Mouse (Mus musculus): Measurements from ENCODE around the gene Plcxd3. TPM values are rescaled to one million over a fixed set of nuclear protein-coding genes. Genes with fewer than 3 reads are reported as not detected.

The Plcxd3 gene
- polyA plus RNA-seq, 2 experiments: 0.15 to 2.4 TPM

DNA sequence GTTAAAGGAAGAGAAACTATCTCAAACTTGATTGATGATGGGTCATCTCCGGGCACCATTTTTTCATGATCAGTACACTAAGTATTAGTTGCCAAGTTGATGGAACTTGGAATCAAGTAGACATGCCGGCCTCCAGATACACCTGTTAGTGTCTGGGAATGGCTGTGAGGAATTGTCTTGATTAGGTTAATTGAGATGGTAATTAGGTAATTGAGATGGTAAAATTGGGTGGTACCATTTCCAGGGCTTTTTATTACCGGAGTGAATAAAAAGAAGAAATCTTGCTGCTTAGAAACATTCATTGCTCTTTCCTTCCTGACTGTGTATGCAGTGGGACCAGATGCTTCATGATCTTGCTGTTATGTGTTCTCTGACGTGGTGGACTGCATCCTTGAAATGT, 17.6 kb upstream of the Plcxd3 start:
- no peaks in the 10 kb centered on the region for H3K9me3 ChIP-seq (ENCODE audit: control insufficient read depth, low read length)
- no peak for ATAC-seq (ENCODE audit: low FRiP score, low read depth)

DNA sequence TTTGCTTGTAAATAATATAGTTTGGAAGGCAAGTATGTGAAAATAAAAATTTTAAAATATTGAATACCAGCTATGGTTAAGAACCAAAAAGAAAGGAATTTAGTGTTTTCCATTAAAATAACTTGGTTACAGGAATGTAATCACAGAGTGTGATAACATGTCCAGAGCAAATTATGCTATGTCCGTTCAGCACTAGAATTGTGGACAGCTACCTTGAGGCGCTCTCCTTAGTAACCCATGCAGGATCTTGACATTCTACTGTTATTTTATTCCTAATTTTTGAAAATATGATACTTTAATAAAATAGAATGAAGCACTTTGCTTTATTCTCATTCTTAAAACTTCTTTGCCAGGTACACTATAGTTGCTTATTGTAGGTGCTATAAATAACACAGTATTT, 7.5 kb upstream of the Plcxd3 start:
- Histone ChIP-seq H3K27me3 (ENCODE audit: control insufficient read depth, insufficient read depth, low read length) (no peaks in the 10 kb centered on the region), H3K36me3 (ENCODE audit: control insufficient read depth, insufficient read depth, low read length) (no peaks in the 10 kb centered on the region), H3K4me2 (replicated peaks; ENCODE audit: low read depth, low read length, severe bottlenecking) (no peak overlapping the region), H3K27ac (replicated peaks; ENCODE audit: low read depth, low read length) (no peak overlapping the region), H3K9me3 (ENCODE audit: control insufficient read depth, low read length) (no peaks in the 10 kb centered on the region), H3K9ac (ENCODE audit: low read depth, low read length, severe bottlenecking) (no peak overlapping the region), H3K4me3 (replicated peaks; ENCODE audit: low read length) (no peak overlapping the region), H3K4me1 (ENCODE audit: control insufficient read depth, insufficient read depth, low read length) (no peaks in the 10 kb centered on the region)
- no peak for TF ChIP-seq POLR2A (IDR thresholded peaks at IDR 0.05; ENCODE audit: borderline replicate concordance, extremely low read depth, insufficient read depth, insufficient read length)
- no peak for ATAC-seq (ENCODE audit: low FRiP score, low read depth)
- DNase-seq (ENCODE audit: low spot score): peak; percentile 73
- WGBS: 56% methylated on average over 2 of the region's 2 CpGs

More for the DNA sequence above, 17.6 kb upstream of the Plcxd3 start:
- no peak for DNase-seq (ENCODE audit: low spot score)
- H3K4me1 ChIP-seq (ENCODE audit: control insufficient read depth, insufficient read depth, low read length): no peaks in the 10 kb centered on the region
- H3K27me3 ChIP-seq (ENCODE audit: control insufficient read depth, insufficient read depth, low read length): no peaks in the 10 kb centered on the region
- H3K36me3 ChIP-seq (ENCODE audit: control insufficient read depth, insufficient read depth, low read length): no peaks in the 10 kb centered on the region
- WGBS: 82% methylated on average over 4 of the region's 4 CpGs
- H3K4me3 ChIP-seq (replicated peaks; ENCODE audit: low read length): no peak overlapping the region
- H3K4me2 ChIP-seq (replicated peaks; ENCODE audit: low read depth, low read length, severe bottlenecking): no peak overlapping the region
- no peak overlapping the region for H3K9ac ChIP-seq (ENCODE audit: low read depth, low read length, severe bottlenecking)
- H3K27ac ChIP-seq (replicated peaks; ENCODE audit: low read depth, low read length): no peak overlapping the region
- no peak for TF ChIP-seq POLR2A (IDR thresholded peaks at IDR 0.05; ENCODE audit: borderline replicate concordance, extremely low read depth, insufficient read depth, insufficient read length)

DNA sequence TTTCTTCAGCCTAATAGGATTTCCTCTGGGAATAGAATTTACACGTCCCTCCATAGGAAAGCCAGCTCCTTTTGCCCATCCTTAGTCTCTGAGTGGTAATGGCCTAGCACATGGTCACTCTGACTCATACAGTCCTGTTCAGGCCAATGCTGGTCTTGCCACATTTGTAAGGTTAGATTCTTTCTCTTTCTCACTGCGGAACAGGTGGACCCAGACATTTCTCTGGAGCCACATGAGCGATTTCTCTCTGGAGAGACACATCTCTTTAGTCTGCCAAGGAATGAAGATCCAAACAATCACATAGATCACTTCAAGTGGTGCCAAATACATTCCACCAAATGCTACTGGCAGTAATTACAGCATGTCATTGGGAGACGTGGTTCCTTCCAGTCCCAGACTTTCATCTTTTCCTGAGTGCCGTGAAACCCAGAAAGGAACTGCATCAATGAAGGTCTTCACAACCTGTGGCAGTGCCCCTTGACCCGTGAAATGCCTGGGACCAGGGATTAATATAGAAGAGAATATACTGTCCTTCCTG, 769 bp upstream of the Plcxd3 start:
- 56% methylated on average over 6 of the region's 6 CpGs for WGBS
- no peak overlapping the region; the same call in 1 of the 2 replicates for H3K4me2 ChIP-seq (replicated peaks; ENCODE audit: low read depth, low read length, severe bottlenecking)
- no peaks in the 10 kb centered on the region for H3K4me1 ChIP-seq (ENCODE audit: control insufficient read depth, insufficient read depth, low read length)
- H3K27me3 ChIP-seq (ENCODE audit: control insufficient read depth, insufficient read depth, low read length): no peaks in the 10 kb centered on the region
- H3K9ac ChIP-seq (ENCODE audit: low read depth, low read length, severe bottlenecking): no peak overlapping the region
- no peaks in the 10 kb centered on the region for H3K36me3 ChIP-seq (ENCODE audit: control insufficient read depth, insufficient read depth, low read length)
- no peak overlapping the region for H3K27ac ChIP-seq (replicated peaks; ENCODE audit: low read depth, low read length)
- H3K9me3 ChIP-seq (ENCODE audit: control insufficient read depth, low read length): no peaks in the 10 kb centered on the region
- ATAC-seq (ENCODE audit: low FRiP score, low read depth): no peak
- DNase-seq (ENCODE audit: low spot score): no peak
- no peak for TF ChIP-seq POLR2A (IDR thresholded peaks at IDR 0.05; ENCODE audit: borderline replicate concordance, extremely low read depth, insufficient read depth, insufficient read length)
- no peak overlapping the region for H3K4me3 ChIP-seq (replicated peaks; ENCODE audit: low read length)

DNA sequence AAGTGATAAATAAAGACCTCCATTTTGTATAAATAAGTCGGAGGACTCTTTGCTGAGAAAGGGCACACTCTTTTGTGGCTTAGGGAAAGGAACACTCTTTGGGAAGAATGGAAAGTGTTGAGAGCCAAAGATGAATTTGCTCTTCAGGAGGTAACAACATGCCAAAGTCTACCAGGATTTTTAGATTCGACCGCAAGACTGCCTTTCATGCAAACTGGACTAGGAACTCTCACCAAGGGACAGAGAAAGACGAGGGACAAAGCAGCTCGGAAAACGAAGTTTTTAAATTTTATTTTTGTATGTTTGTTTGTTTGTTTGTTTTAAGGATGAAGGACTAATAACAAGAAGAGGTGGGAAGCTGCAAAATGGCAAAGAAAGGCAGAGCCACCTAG, 264 bp upstream of the Plcxd3 start:
- H3K27me3 ChIP-seq (ENCODE audit: control insufficient read depth, insufficient read depth, low read length): no peaks in the 10 kb centered on the region
- ATAC-seq (ENCODE audit: low FRiP score, low read depth) (no peak), DNase-seq (ENCODE audit: low spot score) (no peak)
- no peaks in the 10 kb centered on the region for H3K36me3 ChIP-seq (ENCODE audit: control insufficient read depth, insufficient read depth, low read length)
- peak overlapping the region; percentile 38 for H3K4me3 ChIP-seq (replicated peaks; ENCODE audit: low read length)
- H3K9ac ChIP-seq (ENCODE audit: low read depth, low read length, severe bottlenecking): peak overlapping the region; percentile 40; the same call in 1 of the 2 replicates
- TF ChIP-seq POLR2A (IDR thresholded peaks at IDR 0.05; ENCODE audit: borderline replicate concordance, extremely low read depth, insufficient read depth, insufficient read length): no peak
- H3K27ac ChIP-seq (replicated peaks; ENCODE audit: low read depth, low read length): no peak overlapping the region
- H3K4me2 ChIP-seq (replicated peaks; ENCODE audit: low read depth, low read length, severe bottlenecking): peak overlapping the region; percentile 61
- H3K4me1 ChIP-seq (ENCODE audit: control insufficient read depth, insufficient read depth, low read length): no peaks in the 10 kb centered on the region
- WGBS: 25% methylated on average over 6 of the region's 6 CpGs
- no peaks in the 10 kb centered on the region for H3K9me3 ChIP-seq (ENCODE audit: control insufficient read depth, low read length)

DNA sequence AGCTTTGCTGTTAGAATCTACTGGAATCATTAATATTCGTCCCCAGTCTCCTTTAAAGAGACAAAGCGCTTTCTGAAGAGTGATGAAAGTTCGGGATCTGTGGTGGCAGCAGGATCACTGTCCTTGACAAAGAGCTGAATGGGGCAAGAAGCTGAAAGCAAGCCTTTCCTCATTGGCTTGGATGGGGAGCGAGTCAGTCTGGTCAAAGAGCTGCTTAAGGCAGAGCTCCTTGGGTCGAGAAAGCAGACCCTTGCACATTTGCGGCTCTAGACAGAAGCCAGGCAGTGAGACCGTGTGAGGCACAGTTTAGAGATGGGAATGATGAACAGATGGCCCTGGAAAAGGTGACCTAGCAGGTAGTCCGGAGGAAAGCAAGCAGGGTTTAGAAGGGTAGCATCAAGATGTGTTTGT, 935 bp downstream of the Plcxd3 start:
- no peaks in the 10 kb centered on the region for H3K36me3 ChIP-seq (ENCODE audit: control insufficient read depth, insufficient read depth, low read length)

DNA sequence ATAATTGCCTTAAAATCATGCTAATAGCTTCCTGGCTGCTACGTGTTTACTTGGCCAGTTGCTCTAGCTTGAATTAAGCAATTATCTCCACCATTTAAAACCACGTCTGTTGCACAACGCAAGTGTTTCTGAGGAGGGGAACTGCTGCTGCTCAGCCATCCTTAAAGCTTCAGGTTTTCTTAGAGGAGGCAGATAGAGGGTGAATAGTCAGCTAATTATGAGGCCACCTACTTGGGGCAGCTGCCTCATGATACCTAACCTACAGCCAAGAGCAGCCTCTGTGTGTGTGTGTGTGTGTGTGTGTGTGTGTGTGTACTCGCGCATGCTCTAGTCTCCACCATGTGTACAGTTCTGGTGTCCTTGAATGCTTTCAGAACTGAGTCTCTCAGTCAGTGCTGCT, 3.5 kb downstream of the Plcxd3 start:
- Histone ChIP-seq H3K9me3 (ENCODE audit: control insufficient read depth, low read length) (no peaks in the 10 kb centered on the region), H3K4me3 (replicated peaks; ENCODE audit: low read length) (no peak overlapping the region), H3K36me3 (ENCODE audit: control insufficient read depth, insufficient read depth, low read length) (no peaks in the 10 kb centered on the region), H3K4me1 (ENCODE audit: control insufficient read depth, insufficient read depth, low read length) (no peaks in the 10 kb centered on the region), H3K4me2 (replicated peaks; ENCODE audit: low read depth, low read length, severe bottlenecking) (no peak overlapping the region), H3K9ac (ENCODE audit: low read depth, low read length, severe bottlenecking) (no peak overlapping the region), H3K27me3 (ENCODE audit: control insufficient read depth, insufficient read depth, low read length) (no peaks in the 10 kb centered on the region), H3K27ac (replicated peaks; ENCODE audit: low read depth, low read length) (no peak overlapping the region)
- no peak for ATAC-seq (ENCODE audit: low FRiP score, low read depth)
- no peak for TF ChIP-seq POLR2A (IDR thresholded peaks at IDR 0.05; ENCODE audit: borderline replicate concordance, extremely low read depth, insufficient read depth, insufficient read length)
- 56% methylated on average over 5 of the region's 5 CpGs for WGBS
- DNase-seq (ENCODE audit: low spot score): no peak

More for the DNA sequence above, 935 bp downstream of the Plcxd3 start:
- ATAC-seq (ENCODE audit: low FRiP score, low read depth) (no peak), DNase-seq (ENCODE audit: low spot score) (no peak)
- WGBS: 15% methylated on average over 8 of the region's 8 CpGs
- Histone ChIP-seq H3K9me3 (ENCODE audit: control insufficient read depth, low read length) (no peaks in the 10 kb centered on the region), H3K4me2 (replicated peaks; ENCODE audit: low read depth, low read length, severe bottlenecking) (peak overlapping the region; percentile 61), H3K4me1 (ENCODE audit: control insufficient read depth, insufficient read depth, low read length) (no peaks in the 10 kb centered on the region), H3K27me3 (ENCODE audit: control insufficient read depth, insufficient read depth, low read length) (no peaks in the 10 kb centered on the region), H3K4me3 (replicated peaks; ENCODE audit: low read length) (peak overlapping the region; percentile 38), H3K27ac (replicated peaks; ENCODE audit: low read depth, low read length) (no peak overlapping the region), H3K9ac (ENCODE audit: low read depth, low read length, severe bottlenecking) (no peak overlapping the region)
- TF ChIP-seq POLR2A (IDR thresholded peaks at IDR 0.05; ENCODE audit: borderline replicate concordance, extremely low read depth, insufficient read depth, insufficient read length): no peak

Data from limb, embryonic 14.5 days (tissue).